Mouse (Mus musculus) heart, postnatal 0 days (tissue): ENCODE measurements at regions not wholly inside any gene's neighbourhood (a gene's known extent, or its start where the extent isn't known, plus 50 kb on each side); places are given as distances from the start of the nearest gene placed in this dataset.
A peak's percentile ranks its signal among the peaks of the same experiment; 100 is the strongest.

ENCODE experiments used
- ATAC-seq: fragments of 200-750 bp; cut with Nextera tagmentation; 2 replicates; pipeline ENCODE4 v1.8.0; 2017; ENCODE audit warnings: low read depth, moderate number of reproducible peaks, moderate library complexity; ENCODE audit not compliant: insufficient read depth
- DNase-seq: peaks from one replicate; pipeline ENCODE4 v3.0.0-alpha.2; 2016; ENCODE audit warnings: low spot score
- H3K27ac ChIP-seq: fragments of 300-500 bp; sonication (generic); 2 replicates; pipeline ENCODE4 v1.5.1; 2014; ENCODE audit warnings: low read depth, mild to moderate bottlenecking
- H3K27me3 ChIP-seq: fragments of 300-500 bp; sonication (generic); 2 replicates; pipeline ENCODE4 v1.6.1; 2014; ENCODE audit warnings: low read length, mixed read lengths; ENCODE audit not compliant: control insufficient read depth, insufficient read depth
- H3K36me3 ChIP-seq: fragments of 300-500 bp; sonication (generic); replicated peaks from 2 replicates; pipeline ENCODE4 v1.6.1; 2014; ENCODE audit warnings: low read length, mixed read lengths; ENCODE audit not compliant: control insufficient read depth, insufficient read depth
- H3K4me1 ChIP-seq: fragments of 300-500 bp; sonication (generic); 2 replicates; pipeline ENCODE4 v1.6.1; 2014; ENCODE audit warnings: antibody characterized with exemption; ENCODE audit not compliant: control insufficient read depth, insufficient read depth
- H3K4me2 ChIP-seq: fragments of 300-500 bp; sonication (generic); 2 replicates; pipeline ENCODE4 v1.6.1; 2014; ENCODE audit warnings: low read depth, mild to moderate bottlenecking, low read length, moderate library complexity
- H3K4me3 ChIP-seq: fragments of 300-500 bp; sonication (generic); 2 replicates; pipeline ENCODE4 v1.5.1; 2014; ENCODE audit warnings: low read depth, low read length
- H3K9ac ChIP-seq: fragments of 300-500 bp; sonication (generic); replicated peaks from 2 replicates; pipeline ENCODE4 v1.6.1; 2014; ENCODE audit warnings: low read depth, low read length, mixed read lengths
- H3K9me3 ChIP-seq: fragments of 300-500 bp; sonication (generic); replicated peaks from 2 replicates; pipeline ENCODE4 v1.6.1; 2016; ENCODE audit warnings: low read length; ENCODE audit not compliant: control insufficient read depth
- CTCF ChIP-seq: IDR thresholded peaks from 2 replicates; pipeline ENCODE4 v1.5.1; 2016; ENCODE audit warnings: antibody characterized with exemption, control low read depth, low read depth
- EP300 ChIP-seq: IDR thresholded peaks from 2 replicates; pipeline ENCODE4 v1.6.1; 2016; ENCODE audit warnings: antibody characterized with exemption, low read depth
- WGBS: fragments of 180-500 bp; shearing (Covaris S2); extraction: QIAGEN DNeasy Blood & Tissue Kit; methylation state at CpG from one replicate; pipeline ENCODE4 v1.1.7; 2014; 5-methylcytosine and 5-hydroxymethylcytosine counted together

- ATAC-seq: no peak
These were observed 558.0 kb upstream of the Alcam start for GRCm38 (mm10) chr16:53011847-53012246.

GRCm38 (mm10) chr16:52988852-52989397 lies 535.1 kb upstream of the Alcam start:
- TF ChIP-seq CTCF: no peak
- no peak for TF ChIP-seq EP300
- Histone ChIP-seq H3K4me1 (no peaks in the 10 kb centered on the region), H3K9me3 (no peaks in the 10 kb centered on the region), H3K9ac (no peak overlapping the region), H3K36me3 (no peaks in the 10 kb centered on the region), H3K4me3 (no peak overlapping the region), H3K4me2 (no peak overlapping the region), H3K27me3 (no peaks in the 10 kb centered on the region), H3K27ac (no peak overlapping the region)
- ATAC-seq (no peak), DNase-seq (no peak)
- 47% methylated on average over 1 of the region's 1 CpGs for WGBS

More at GRCm38 (mm10) chr16:53011847-53012246, 558.0 kb upstream of the Alcam start:
- no peaks in the 10 kb centered on the region for H3K9me3 ChIP-seq
- H3K4me3 ChIP-seq: no peak overlapping the region
- H3K27ac ChIP-seq: no peak overlapping the region
- H3K4me2 ChIP-seq: no peak overlapping the region
- no peaks in the 10 kb centered on the region for H3K27me3 ChIP-seq
- no peak for DNase-seq
- 76% methylated on average over 1 of the region's 1 CpGs for WGBS
- H3K4me1 ChIP-seq: no peaks in the 10 kb centered on the region
- H3K9ac ChIP-seq: no peak overlapping the region
- TF ChIP-seq EP300 (no peak), CTCF (no peak)
- H3K36me3 ChIP-seq: no peaks in the 10 kb centered on the region

GRCm38 (mm10) chr16:52984336-52984735 lies 530.5 kb upstream of the Alcam start:
- Histone ChIP-seq H3K9ac (no peak overlapping the region), H3K27ac (no peak overlapping the region), H3K36me3 (no peaks in the 10 kb centered on the region), H3K27me3 (no peaks in the 10 kb centered on the region), H3K4me2 (no peak overlapping the region), H3K4me1 (no peaks in the 10 kb centered on the region), H3K4me3 (no peak overlapping the region), H3K9me3 (no peaks in the 10 kb centered on the region)
- no peak for ATAC-seq
- WGBS: 52% methylated on average over 1 of the region's 1 CpGs
- TF ChIP-seq EP300: no peak
- TF ChIP-seq CTCF: no peak
- DNase-seq: no peak

GRCm38 (mm10) chr16:52980995-52981394 lies 527.1 kb upstream of the Alcam start:
- Histone ChIP-seq H3K9me3 (no peaks in the 10 kb centered on the region), H3K4me1 (no peaks in the 10 kb centered on the region), H3K27me3 (no peaks in the 10 kb centered on the region), H3K36me3 (no peaks in the 10 kb centered on the region), H3K9ac (no peak overlapping the region), H3K27ac (no peak overlapping the region), H3K4me3 (no peak overlapping the region), H3K4me2 (no peak overlapping the region)
- DNase-seq (no peak), ATAC-seq (no peak)
- WGBS: 79% methylated on average over 2 of the region's 2 CpGs
- TF ChIP-seq EP300: no peak
- TF ChIP-seq CTCF: no peak

GRCm38 (mm10) chr16:52972811-52973210 lies 518.9 kb upstream of the Alcam start:
- no peak overlapping the region for H3K4me2 ChIP-seq
- H3K27me3 ChIP-seq: no peaks in the 10 kb centered on the region
- DNase-seq (no peak), ATAC-seq (no peak)
- no peak overlapping the region for H3K9ac ChIP-seq
- H3K9me3 ChIP-seq: no peaks in the 10 kb centered on the region
- 83% methylated on average over 2 of the region's 2 CpGs for WGBS
- no peak overlapping the region for H3K27ac ChIP-seq
- H3K4me3 ChIP-seq: no peak overlapping the region
- H3K4me1 ChIP-seq: no peaks in the 10 kb centered on the region
- no peak for TF ChIP-seq EP300
- no peak for TF ChIP-seq CTCF
- no peaks in the 10 kb centered on the region for H3K36me3 ChIP-seq

GRCm38 (mm10) chr16:52947679-52948078 lies 493.8 kb upstream of the Alcam start:
- WGBS: 23% methylated on average over 4 of the region's 4 CpGs
- no peak overlapping the region for H3K4me3 ChIP-seq
- H3K36me3 ChIP-seq: no peaks in the 10 kb centered on the region
- peaks cover 5% of the 10 kb centered on the region; the same call in 1 of the 2 replicates for H3K4me1 ChIP-seq
- 0 out of 2 replicates have a peak overlapping the region, but pooled peaks have one; percentile 13 for H3K27ac ChIP-seq
- TF ChIP-seq CTCF (no peak), EP300 (no peak)
- no peaks in the 10 kb centered on the region for H3K27me3 ChIP-seq
- no peaks in the 10 kb centered on the region for H3K9me3 ChIP-seq
- H3K9ac ChIP-seq: no peak overlapping the region
- ATAC-seq (peak; percentile 55; the same call in 1 of the 2 replicates), DNase-seq (peak; percentile 21)
- no peak overlapping the region for H3K4me2 ChIP-seq
